Mouse (Mus musculus) heart, adult 2 months (tissue): ENCODE measurements at regions not wholly inside any gene's neighbourhood (a gene's known extent, or its start where the extent isn't known, plus 50 kb on each side); places are given as distances from the start of the nearest gene placed in this dataset.
A peak's percentile ranks its signal among the peaks of the same experiment; 100 is the strongest.

Source experiments
- DNase-seq, 2 experiments: peaks; one replicate each; pipeline ENCODE4 v3.0.0; 2021
- H3K27ac ChIP-seq: fragments of 200-600 bp; 2 replicates; pipeline ENCODE4 v1.8.1; 2022
- H3K27me3 ChIP-seq: fragments of 200-500 bp; 2 replicates; pipeline ENCODE4 v1.6.1; 2012; ENCODE audit warnings: mild to moderate bottlenecking, low read length, inconsistent platforms, mixed read lengths; ENCODE audit not compliant: control insufficient read depth, insufficient read depth
- H3K36me3 ChIP-seq: fragments of 200-500 bp; 2 replicates; pipeline ENCODE4 v1.6.1; 2012; ENCODE audit warnings: low read length, inconsistent platforms; ENCODE audit not compliant: control insufficient read depth, insufficient read depth
- H3K4me1 ChIP-seq: fragments of 200-500 bp; 2 replicates; pipeline ENCODE4 v1.6.1; 2011; ENCODE audit warnings: low read length; ENCODE audit not compliant: control insufficient read depth, insufficient read depth
- H3K4me3 ChIP-seq: fragments of 200-600 bp; 2 replicates; pipeline ENCODE4 v1.8.1; 2022
- H3K79me2 ChIP-seq: fragments of 200-500 bp; replicated peaks from 2 replicates; pipeline ENCODE4 v1.6.1; 2012; ENCODE audit warnings: mild to moderate bottlenecking, inconsistent platforms, low read length, moderate library complexity, mixed read lengths; ENCODE audit not compliant: control insufficient read depth, insufficient read depth
- H3K9ac ChIP-seq: fragments of 200-500 bp; 2 replicates; pipeline ENCODE4 v1.6.1; 2012; ENCODE audit warnings: low read depth, mild to moderate bottlenecking, control low read depth, inconsistent platforms, low read length, mixed read lengths
- CTCF ChIP-seq: fragments of 200-600 bp; IDR thresholded peaks from 2 replicates; pipeline ENCODE4 v1.8.1; 2022; ENCODE audit warnings: antibody characterized with exemption, mild to moderate bottlenecking, moderate library complexity
- EP300 ChIP-seq: fragments of 200-500 bp; IDR thresholded peaks from 2 replicates; pipeline ENCODE4 v1.6.1; 2011; ENCODE audit warnings: low read depth, low read length, control low read depth; ENCODE audit not compliant: insufficient read depth
- POLR2A ChIP-seq: fragments of 200-500 bp; IDR thresholded peaks from 2 replicates; pipeline ENCODE4 v1.6.1; 2011; ENCODE audit warnings: mild to moderate bottlenecking, low read depth, low read length, control low read depth; ENCODE audit not compliant: insufficient read depth
- WGBS: fragments of 180-500 bp; shearing (Covaris S2); methylation state at CpG from one replicate; pipeline ENCODE4 v1.1.7; 2018; 5-methylcytosine and 5-hydroxymethylcytosine counted together
- intact Hi-C: fragments of 180-260 bp; cut with DNase I; formaldehyde crosslinking; loops from one replicate; pipeline ENCODE4 v1.15.1; 2025

GRCm38 (mm10) chr7:73612752-73613092, 71.1 kb upstream of the Chd2 start:
- 80% methylated on average over 3 of the region's 3 CpGs for WGBS
- peaks cover 5% of the 10 kb centered on the region for H3K4me1 ChIP-seq
- peaks cover 8% of the 10 kb centered on the region for H3K36me3 ChIP-seq
- DNase-seq, result no peak
- no peak for TF ChIP-seq EP300
- TF ChIP-seq POLR2A, result no peak
- TF ChIP-seq CTCF, result no peak
- no peak overlapping the region for H3K4me3 ChIP-seq
- no peaks in the 10 kb centered on the region for H3K79me2 ChIP-seq
- no peak overlapping the region for H3K9ac ChIP-seq
- H3K27ac ChIP-seq, result no peak overlapping the region
- H3K27me3 ChIP-seq, result no peaks in the 10 kb centered on the region
- intact Hi-C loops, result no loop called here

GRCm38 (mm10) chr7:73611866-73612751, 70.5 kb upstream of the Chd2 start:
- DNase-seq, result no peak
- WGBS, result 95% methylated on average over 12 of the region's 12 CpGs
- H3K27ac ChIP-seq, result no peak overlapping the region
- H3K9ac ChIP-seq, result no peak overlapping the region
- H3K79me2 ChIP-seq, result no peaks in the 10 kb centered on the region
- no peaks in the 10 kb centered on the region for H3K27me3 ChIP-seq
- TF ChIP-seq EP300 (no peak), CTCF (no peak), POLR2A (no peak)
- H3K4me1 ChIP-seq, result peaks cover 7% of the 10 kb centered on the region
- H3K4me3 ChIP-seq, result no peak overlapping the region
- intact Hi-C loops, result no loop called here
- H3K36me3 ChIP-seq, result peaks cover 10% of the 10 kb centered on the region

GRCm38 (mm10) chr7:73608804-73609275, 67.2 kb upstream of the Chd2 start:
- Histone ChIP-seq H3K36me3 (peaks cover 5% of the 10 kb centered on the region; the same call in 1 of the 2 replicates), H3K79me2 (no peaks in the 10 kb centered on the region), H3K27me3 (no peaks in the 10 kb centered on the region), H3K4me3 (no peak overlapping the region), H3K4me1 (peaks cover 4% of the 10 kb centered on the region; the same call in 1 of the 2 replicates), H3K9ac (peak overlapping the region; percentile 28; the same call in 1 of the 2 replicates), H3K27ac (peak overlapping the region; percentile 92)
- 44% methylated on average over 5 of the region's 5 CpGs for WGBS
- no peak for DNase-seq
- TF ChIP-seq CTCF (no peak), EP300 (no peak), POLR2A (peak; percentile 19; the same call in 1 of the 2 replicates)
- intact Hi-C loops, result loop anchor here (1.0 kb wide), 1 partner anchor 8 kb away; no protein-coding TSS in a partner anchor

GRCm38 (mm10) chr7:73608070-73608803, 66.6 kb upstream of the Chd2 start:
- intact Hi-C loops, result loop anchor here (1.0 kb wide), 1 partner anchor 9 kb away; no protein-coding TSS in a partner anchor
- H3K27me3 ChIP-seq, result no peaks in the 10 kb centered on the region
- peaks cover 5% of the 10 kb centered on the region; the same call in 1 of the 2 replicates for H3K36me3 ChIP-seq
- peak overlapping the region; percentile 59; the same call in 1 of the 2 replicates for H3K9ac ChIP-seq
- WGBS, result 22% methylated on average over 8 of the region's 8 CpGs
- H3K27ac ChIP-seq, result peak overlapping the region; percentile 92
- H3K4me3 ChIP-seq, result peak overlapping the region; percentile 55; the same call in 1 of the 2 replicates
- no peak for DNase-seq
- no peaks in the 10 kb centered on the region for H3K79me2 ChIP-seq
- TF ChIP-seq POLR2A (no peak), CTCF (no peak), EP300 (no peak)
- H3K4me1 ChIP-seq, result peaks cover 4% of the 10 kb centered on the region; the same call in 1 of the 2 replicates

GRCm38 (mm10) chr7:73607450-73608005, 65.9 kb upstream of the Chd2 start:
- WGBS, result 6% methylated on average over 11 of the region's 11 CpGs
- Histone ChIP-seq H3K27me3 (no peaks in the 10 kb centered on the region), H3K4me1 (peaks cover 4% of the 10 kb centered on the region), H3K9ac (peak overlapping the region; percentile 69), H3K36me3 (peaks cover 5% of the 10 kb centered on the region; the same call in 1 of the 2 replicates), H3K27ac (peak overlapping the region; percentile 92), H3K79me2 (no peaks in the 10 kb centered on the region), H3K4me3 (peak overlapping the region; percentile 55)
- no peak for TF ChIP-seq POLR2A
- TF ChIP-seq CTCF, result no peak
- intact Hi-C loops, result loop anchor here (1.0 kb wide), 1 partner anchor 10 kb away; no protein-coding TSS in a partner anchor
- peak in 1 of 2 experiments; percentile 38 for DNase-seq
